Mouse (Mus musculus) liver, embryonic 14.5 days (tissue): ENCODE results near the gene Pdpr. TPM values are rescaled to one million over a fixed set of nuclear protein-coding genes. Genes with fewer than 3 reads are reported as not detected.
"Not testable (repeated sequence)": the region's sequence is repeated elsewhere in the genome, so short reads cannot be mapped to it uniquely, and the experiment has no call there.

ENCODE experiments used
- ATAC-seq: fragments of 200-750 bp; cut with Nextera tagmentation; 2 replicates; pipeline ENCODE4 v1.8.0; 2017; ENCODE audit warnings: moderate number of reproducible peaks, mild to moderate bottlenecking, moderate library complexity; ENCODE audit not compliant: insufficient read depth
- DNase-seq, 3 experiments: peaks; one replicate each; pipeline ENCODE4 v3.0.0-alpha.2; 2012 to 2013; ENCODE audit warnings: low read depth in 3 of 3, low spot score in 3 of 3
- H3K27ac ChIP-seq: fragments of 300-500 bp; sonication (generic); 2 replicates; pipeline ENCODE4 v1.5.1; 2014; ENCODE audit warnings: moderate library complexity, mild to moderate bottlenecking, control low read depth, inconsistent platforms
- H3K27me3 ChIP-seq: fragments of 300-500 bp; sonication (generic); 2 replicates; pipeline ENCODE4 v1.6.1; 2014; ENCODE audit warnings: mild to moderate bottlenecking, low read length, moderate library complexity; ENCODE audit not compliant: control insufficient read depth, insufficient read depth
- H3K36me3 ChIP-seq: fragments of 300-500 bp; sonication (generic); replicated peaks from 2 replicates; pipeline ENCODE4 v1.6.1; 2014; ENCODE audit warnings: low read depth; ENCODE audit not compliant: control insufficient read depth, insufficient read depth
- H3K4me1 ChIP-seq, 2 experiments: fragments of 200-500 bp in 1 of 2; fragments of 300-500 bp in 1 of 2; sonication (generic) in 1 of 2; replicated peaks; 2 replicates each; pipeline ENCODE4 v1.6.1; 2012 to 2014; ENCODE audit warnings: antibody characterized with exemption in 1 of 2, inconsistent platforms in 1 of 2, low read length in 1 of 2; ENCODE audit not compliant: control insufficient read depth in 2 of 2, insufficient read depth in 2 of 2
- H3K4me2 ChIP-seq: fragments of 300-500 bp; sonication (generic); 2 replicates; pipeline ENCODE4 v1.6.1; 2014; ENCODE audit warnings: low read depth, mild to moderate bottlenecking, control low read depth, moderate library complexity
- H3K4me3 ChIP-seq, 2 experiments: fragments of 200-500 bp in 1 of 2; fragments of 300-500 bp in 1 of 2; sonication (generic) in 1 of 2; 2 replicates each; pipeline ENCODE4 v1.5.1; 2012 to 2014; ENCODE audit warnings: low read depth in 2 of 2, low read length in 2 of 2, mild to moderate bottlenecking in 2 of 2, control low read depth in 1 of 2, inconsistent platforms in 1 of 2, moderate library complexity in 1 of 2; ENCODE audit not compliant: insufficient read depth in 1 of 2
- H3K9ac ChIP-seq: fragments of 300-500 bp; sonication (generic); replicated peaks from 2 replicates; pipeline ENCODE4 v1.6.1; 2014; ENCODE audit warnings: mild to moderate bottlenecking, control low read depth, moderate library complexity
- H3K9me3 ChIP-seq: fragments of 300-500 bp; sonication (generic); 2 replicates; pipeline ENCODE4 v1.6.1; 2016; ENCODE audit warnings: low read length, mixed read lengths; ENCODE audit not compliant: control insufficient read depth
- CTCF ChIP-seq: IDR thresholded peaks from 2 replicates; pipeline ENCODE4 v1.5.1; 2016; ENCODE audit warnings: antibody characterized with exemption, low read depth, control low read depth
- EP300 ChIP-seq: IDR thresholded peaks from 2 replicates; pipeline ENCODE4 v1.6.1; 2016; ENCODE audit warnings: antibody characterized with exemption, low read depth
- WGBS: fragments of 180-500 bp; shearing (Covaris S2); extraction: QIAGEN DNeasy Blood & Tissue Kit; methylation state at CpG from one replicate; pipeline ENCODE4 v1.1.7; 2014; ENCODE audit not compliant: insufficient replicate concordance; 5-methylcytosine and 5-hydroxymethylcytosine counted together
- polyA plus RNA-seq, 2 experiments: library from polyadenylated mRNA; depleted of rRNA in 1 of 2; stranded (reverse) in 1 of 2; unstranded in 1 of 2; fragments of >200 nt; fragmentation: Nextera tagmentation in 1 of 2; extraction: Ambion mirVana in 1 of 2; gene quantifications; 2 replicates each; pipeline versions ENCODE4 v1.2.1 to v1.2.3; 2012 to 2014

The Pdpr gene
- polyA plus RNA-seq, 2 experiments: 1.0 to 1.6 TPM

DNA sequence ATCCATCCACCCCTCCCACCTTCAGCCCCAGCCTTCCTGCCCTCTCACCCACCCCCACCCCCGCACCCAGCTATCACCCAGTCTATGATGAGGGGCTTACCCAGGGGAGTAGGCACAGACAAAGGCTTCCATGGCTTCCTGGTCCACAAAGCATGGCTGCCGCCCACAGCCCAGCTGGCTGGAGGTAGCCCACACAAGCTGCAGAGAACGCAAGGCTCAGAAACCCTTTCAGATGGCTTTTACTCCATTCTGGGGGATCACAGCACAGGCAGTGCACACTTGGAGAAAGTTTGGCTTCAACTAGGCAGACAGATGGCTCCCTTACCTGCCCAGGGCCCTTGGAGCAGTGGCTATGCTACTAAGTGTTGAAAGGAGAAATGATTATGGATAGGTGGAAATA is 18.5 kb upstream of the Pdpr start:
- WGBS: 61% methylated on average over 3 of the region's 3 CpGs
- Histone ChIP-seq H3K27me3 (no peaks in the 10 kb centered on the region), H3K36me3 (no peaks in the 10 kb centered on the region), H3K9me3 (no peaks in the 10 kb centered on the region), H3K4me1 (no peaks in the 10 kb centered on the region), H3K4me3 (no peak overlapping the region), H3K9ac (no peak overlapping the region), H3K4me2 (no peak overlapping the region), H3K27ac (no peak overlapping the region)
- no peak for TF ChIP-seq CTCF
- TF ChIP-seq EP300: no peak
- no peak for ATAC-seq
- no peak for DNase-seq

DNA sequence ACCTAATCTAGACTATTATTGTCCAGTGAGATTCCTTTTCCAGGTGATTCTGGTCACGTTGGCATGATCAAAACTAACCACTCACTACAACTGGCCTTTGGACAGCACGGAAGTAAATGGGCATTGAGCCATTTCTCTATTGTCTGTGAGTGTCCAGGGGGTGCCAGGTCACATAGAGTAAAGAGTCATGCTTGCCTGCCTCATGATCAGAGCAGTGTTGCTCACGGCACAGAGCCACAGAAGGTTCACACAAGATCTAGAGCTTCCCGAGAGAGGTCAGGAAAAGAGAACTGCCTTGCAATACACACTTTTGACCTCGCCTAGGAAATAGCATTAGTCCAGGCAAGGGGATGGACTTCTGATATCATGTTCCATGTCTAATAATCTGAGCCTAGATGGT is 15.0 kb upstream of the Pdpr start:
- H3K27me3 ChIP-seq: no peaks in the 10 kb centered on the region
- no peaks in the 10 kb centered on the region for H3K9me3 ChIP-seq
- WGBS: 54% methylated on average over 5 of the region's 5 CpGs
- H3K27ac ChIP-seq: no peak overlapping the region
- H3K36me3 ChIP-seq: no peaks in the 10 kb centered on the region
- H3K9ac ChIP-seq: no peak overlapping the region
- ATAC-seq (no peak), DNase-seq (no peak)
- H3K4me2 ChIP-seq: no peak overlapping the region
- no peak for TF ChIP-seq EP300
- TF ChIP-seq CTCF: no peak
- no peak overlapping the region for H3K4me3 ChIP-seq
- no peaks in the 10 kb centered on the region for H3K4me1 ChIP-seq

DNA sequence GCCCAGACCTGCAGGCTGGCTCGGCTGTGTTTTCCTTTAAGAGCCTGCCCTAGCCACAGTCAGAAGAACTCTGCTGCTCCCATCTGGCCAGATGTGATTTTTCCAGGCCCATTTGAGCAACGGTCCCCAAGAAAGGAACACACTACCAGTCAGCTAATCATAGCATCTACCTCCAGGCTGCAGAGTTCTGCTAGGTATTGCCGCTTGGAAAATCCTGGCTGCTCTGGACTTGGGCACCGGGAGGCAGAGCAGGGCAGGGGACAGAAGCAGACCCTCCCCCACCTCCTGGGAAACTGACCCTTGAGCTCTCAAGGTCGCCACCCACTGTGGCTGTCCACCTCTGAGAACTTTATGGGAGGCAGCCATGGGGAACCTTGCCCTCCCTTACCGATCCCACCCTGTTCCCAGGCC is 14.6 kb upstream of the Pdpr start:
- no peak overlapping the region for H3K9ac ChIP-seq
- H3K27me3 ChIP-seq: no peaks in the 10 kb centered on the region
- no peaks in the 10 kb centered on the region for H3K36me3 ChIP-seq
- H3K4me1 ChIP-seq: no peaks in the 10 kb centered on the region
- H3K9me3 ChIP-seq: no peaks in the 10 kb centered on the region
- 39% methylated on average over 6 of the region's 6 CpGs for WGBS
- no peak overlapping the region for H3K4me3 ChIP-seq
- H3K27ac ChIP-seq: no peak overlapping the region
- ATAC-seq: no peak
- H3K4me2 ChIP-seq: no peak overlapping the region
- TF ChIP-seq EP300 (no peak), CTCF (peak; percentile 49; the same call in 1 of the 2 replicates)
- no peak for DNase-seq

DNA sequence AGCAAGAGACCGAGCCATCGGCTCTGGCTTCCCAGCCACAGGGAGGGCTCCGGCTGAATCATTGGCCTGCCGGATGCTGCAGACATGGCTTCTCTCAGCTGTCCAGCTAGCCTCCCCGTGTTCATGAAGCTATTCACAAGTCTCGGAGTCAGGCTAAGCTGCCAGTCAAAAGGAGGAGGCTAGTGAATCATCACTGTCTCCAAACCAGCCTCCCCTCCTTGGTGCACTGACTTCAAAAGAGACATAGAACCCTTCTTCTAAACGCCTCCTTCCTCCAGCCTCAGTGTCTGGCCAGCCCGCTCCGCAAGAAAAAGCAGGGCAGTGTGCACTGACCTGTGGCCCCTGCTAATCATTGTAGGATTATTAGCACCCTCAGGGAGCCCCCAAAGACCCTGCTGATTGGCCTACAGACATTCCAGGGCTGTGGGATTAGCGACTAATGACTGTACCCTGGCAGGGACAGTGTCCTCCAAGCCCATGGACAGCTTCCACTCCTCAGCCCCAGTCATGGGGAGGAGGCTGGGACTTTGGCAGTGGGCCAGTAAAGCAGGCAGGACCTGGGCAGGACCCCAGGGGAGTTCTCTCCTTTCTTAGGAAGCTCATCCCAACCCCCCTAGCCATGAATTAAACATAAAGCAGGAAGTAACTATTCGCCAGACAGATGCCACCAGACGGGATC is 12.7 kb upstream of the Pdpr start:
- DNase-seq (no peak), ATAC-seq (no peak)
- Histone ChIP-seq H3K27ac (no peak overlapping the region), H3K9me3 (no peaks in the 10 kb centered on the region), H3K27me3 (no peaks in the 10 kb centered on the region), H3K9ac (no peak overlapping the region), H3K4me1 (no peaks in the 10 kb centered on the region), H3K4me3 (no peak overlapping the region), H3K36me3 (no peaks in the 10 kb centered on the region), H3K4me2 (no peak overlapping the region)
- TF ChIP-seq CTCF: no peak
- TF ChIP-seq EP300: no peak
- WGBS: 62% methylated on average over 12 of the region's 12 CpGs

DNA sequence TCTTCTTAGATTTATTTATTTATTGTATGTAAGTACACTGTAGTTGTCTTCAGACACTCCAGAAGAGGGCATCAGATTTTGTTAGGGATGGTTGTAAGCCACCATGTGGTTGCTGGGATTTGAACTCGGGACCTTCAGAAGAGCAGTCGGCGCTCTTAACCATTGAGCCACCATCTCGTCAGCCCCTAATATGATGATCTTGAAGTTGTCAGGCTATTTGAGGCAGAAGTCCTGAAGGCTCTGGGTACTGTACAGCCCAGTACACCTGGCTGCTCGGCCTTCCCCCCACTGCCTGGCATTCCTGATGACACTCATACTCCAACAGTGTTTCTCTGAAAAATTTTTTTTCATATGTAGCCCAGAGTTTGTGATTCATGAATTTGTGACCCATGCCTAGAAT is 10.5 kb upstream of the Pdpr start:
- ATAC-seq, H3K36me3 ChIP-seq, H3K9me3 ChIP-seq, H3K9ac ChIP-seq, H3K27ac ChIP-seq, H3K4me2 ChIP-seq, H3K4me1 ChIP-seq, H3K27me3 ChIP-seq, H3K4me3 ChIP-seq, DNase-seq: not testable (repeated sequence)
- WGBS: 70% methylated on average over 5 of the region's 5 CpGs
